28 mouse cellular contexts compared by ENCODE assay signal in genomic region chr10:122310646-122311193, GRCm38 (mm10).
"Had no signal": no experiment of that assay in that cellular context is flagged by ENCODE, and none has a peak within 500 bp of the region (broad histone marks: within the 10 kb centered on the region; RNA-seq: fewer than 3 reads in every experiment).

No protein-coding gene starts in this region.

- H3K27ac ChIP-seq: gastrocnemius, adult 2 months; heart, adult 2 months; heart, embryonic 13.5 days; heart, embryonic 15.5 days; hindbrain, embryonic 13.5 days; hindbrain, embryonic 15.5 days; hindbrain, postnatal 0 days; kidney, embryonic 15.5 days; kidney, postnatal 0 days; limb, embryonic 13.5 days; limb, embryonic 15.5 days; liver, embryonic 12.5 days; liver, embryonic 14.5 days had no signal

- H3K4me1 ChIP-seq: heart, embryonic 13.5 days; heart, embryonic 15.5 days; hindbrain, embryonic 13.5 days; hindbrain, embryonic 15.5 days; kidney, embryonic 15.5 days; limb, embryonic 13.5 days; limb, embryonic 15.5 days; liver, embryonic 12.5 days had no signal

- H3K36me3 ChIP-seq: heart, embryonic 13.5 days; heart, embryonic 15.5 days; hindbrain, embryonic 13.5 days; hindbrain, embryonic 15.5 days; kidney, embryonic 15.5 days; limb, embryonic 13.5 days; limb, embryonic 15.5 days; liver, embryonic 12.5 days had no signal

- H3K4me2 ChIP-seq: heart, embryonic 11.5 days; heart, embryonic 13.5 days; heart, embryonic 15.5 days; hindbrain, embryonic 13.5 days; hindbrain, embryonic 15.5 days; kidney, embryonic 15.5 days; limb, embryonic 13.5 days; limb, embryonic 15.5 days; liver, embryonic 12.5 days had no signal

- H3K9me3 ChIP-seq: heart, embryonic 13.5 days; heart, embryonic 15.5 days; hindbrain, embryonic 13.5 days; hindbrain, embryonic 15.5 days; kidney, embryonic 15.5 days; limb, embryonic 13.5 days; limb, embryonic 15.5 days; liver, embryonic 12.5 days had no signal

- H3K4me3 ChIP-seq: gastrocnemius, adult 2 months; heart, adult 2 months; heart, embryonic 13.5 days; heart, embryonic 15.5 days; hindbrain, embryonic 13.5 days; hindbrain, embryonic 15.5 days; kidney, embryonic 15.5 days; limb, embryonic 13.5 days; limb, embryonic 15.5 days; liver, embryonic 12.5 days had no signal

- H3K9ac ChIP-seq: heart, embryonic 13.5 days; heart, embryonic 15.5 days; hindbrain, embryonic 13.5 days; hindbrain, embryonic 15.5 days; kidney, embryonic 15.5 days; limb, embryonic 13.5 days; limb, embryonic 15.5 days; liver, embryonic 12.5 days; liver, embryonic 14.5 days had no signal

- ATAC-seq: hindbrain, postnatal 0 days; intestine, embryonic 16.5 days; liver, embryonic 12.5 days had no signal

- DNase-seq: gastrocnemius, adult 2 months; gastrocnemius, postnatal 10 days; gastrocnemius, postnatal 25 days; heart, adult 11 months; heart, adult 2 months; heart, postnatal 14 days; heart, postnatal 36 days; kidney, adult 11 months; kidney, adult 2 months; kidney, adult 9 months; kidney, postnatal 14 days; kidney, postnatal 36 days; layer of hippocampus, adult 9-11 months; layer of hippocampus, postnatal 36 days; left cerebral cortex, postnatal 4 days had no signal

- H3K27me3 ChIP-seq: heart, embryonic 13.5 days; heart, embryonic 15.5 days; hindbrain, embryonic 13.5 days; hindbrain, embryonic 15.5 days; kidney, embryonic 15.5 days; limb, embryonic 13.5 days; limb, embryonic 15.5 days; liver, embryonic 12.5 days had no signal
